Mouse (Mus musculus): ENCODE measurements around the gene Eml3. TPM values are rescaled to one million over a fixed set of nuclear protein-coding genes. Genes with fewer than 3 reads are reported as not detected.
A peak's percentile ranks its signal among the peaks of the same experiment; 100 is the strongest.

Eml3 gene
- polyA plus RNA-seq, 1 experiment from 2014 or later, result 35.6 TPM

- WGBS, result under 1% methylated on average over 46 of the region's 46 CpGs
- Histone ChIP-seq H3K36me3 (peaks cover 47% of the 10 kb centered on the region), H3K4me1 (peaks cover 32% of the 10 kb centered on the region), H3K27me3 (no peaks in the 10 kb centered on the region), H3K4me3 (peak overlapping the region; percentile 70), H3K9ac (peak overlapping the region; percentile 97), H3K27ac (peak overlapping the region; percentile 97), H3K4me2 (peak overlapping the region; percentile 69), H3K9me3 (no peaks in the 10 kb centered on the region)
- peak; percentile 54 for ATAC-seq (ENCODE audit: borderline replicate concordance, extremely low read depth, low FRiP score, low TSS enrichment)
These were observed 13.1 kb downstream of the Eml3 start for GRCm38 (mm10) chr19:8942276-8942964.

GRCm38 (mm10) chr19:8943047-8943446, 13.7 kb downstream of the Eml3 start:
- no peak for ATAC-seq (ENCODE audit: borderline replicate concordance, extremely low read depth, low FRiP score, low TSS enrichment)
- peaks cover 32% of the 10 kb centered on the region for H3K4me1 ChIP-seq
- H3K9ac ChIP-seq, result peak overlapping the region; percentile 97
- WGBS, result 43% methylated on average over 2 of the region's 2 CpGs
- no peaks in the 10 kb centered on the region for H3K27me3 ChIP-seq
- H3K27ac ChIP-seq, result peak overlapping the region; percentile 97; the same call in 1 of the 2 replicates
- H3K36me3 ChIP-seq, result peaks cover 47% of the 10 kb centered on the region
- H3K4me3 ChIP-seq, result peak overlapping the region; percentile 70
- peak overlapping the region; percentile 69 for H3K4me2 ChIP-seq
- H3K9me3 ChIP-seq, result no peaks in the 10 kb centered on the region

- Histone ChIP-seq H3K27ac (0 out of 2 replicates have a peak overlapping the region, but pooled peaks have one; percentile 21), H3K9me3 (no peaks in the 10 kb centered on the region), H3K4me3 (peak overlapping the region; percentile 70), H3K27me3 (no peaks in the 10 kb centered on the region), H3K4me1 (peaks cover 32% of the 10 kb centered on the region), H3K4me2 (peak overlapping the region; percentile 69), H3K9ac (0 out of 2 replicates have a peak overlapping the region, but pooled peaks have one; percentile 13), H3K36me3 (peaks cover 49% of the 10 kb centered on the region)
- 28% methylated on average over 5 of the region's 5 CpGs for WGBS
- ATAC-seq (ENCODE audit: borderline replicate concordance, extremely low read depth, low FRiP score, low TSS enrichment), result no peak
These were observed 14.7 kb downstream of the Eml3 start for GRCm38 (mm10) chr19:8944062-8944461.

- Histone ChIP-seq H3K9me3 (no peaks in the 10 kb centered on the region), H3K27ac (peak overlapping the region; percentile 41; the same call in 1 of the 2 replicates), H3K9ac (peak overlapping the region; percentile 31; the same call in 1 of the 2 replicates), H3K36me3 (peaks cover 51% of the 10 kb centered on the region), H3K4me3 (peak overlapping the region; percentile 70), H3K4me2 (peak overlapping the region; percentile 69), H3K27me3 (no peaks in the 10 kb centered on the region), H3K4me1 (peaks cover 32% of the 10 kb centered on the region)
- ATAC-seq (ENCODE audit: borderline replicate concordance, extremely low read depth, low FRiP score, low TSS enrichment), result no peak
- 24% methylated on average over 5 of the region's 5 CpGs for WGBS
These were observed 15.4 kb downstream of the Eml3 start for GRCm38 (mm10) chr19:8944750-8945149.

GRCm38 (mm10) chr19:8945251-8945650, 15.9 kb downstream of the Eml3 start:
- H3K27ac ChIP-seq, result no peak overlapping the region
- peaks cover 55% of the 10 kb centered on the region for H3K36me3 ChIP-seq
- H3K9me3 ChIP-seq, result no peaks in the 10 kb centered on the region
- peak overlapping the region; percentile 31; the same call in 1 of the 2 replicates for H3K9ac ChIP-seq
- 67% methylated on average over 6 of the region's 6 CpGs for WGBS
- no peak for ATAC-seq (ENCODE audit: borderline replicate concordance, extremely low read depth, low FRiP score, low TSS enrichment)
- H3K4me3 ChIP-seq, result peak overlapping the region; percentile 70
- H3K4me1 ChIP-seq, result peaks cover 32% of the 10 kb centered on the region
- H3K4me2 ChIP-seq, result peak overlapping the region; percentile 69
- no peaks in the 10 kb centered on the region for H3K27me3 ChIP-seq

GRCm38 (mm10) chr19:8946929-8947328, 17.6 kb downstream of the Eml3 start:
- no peak overlapping the region for H3K27ac ChIP-seq
- no peak overlapping the region for H3K9ac ChIP-seq

GRCm38 (mm10) chr19:8950190-8950589, 20.8 kb downstream of the Eml3 start:
- H3K27ac ChIP-seq, result no peak overlapping the region
- H3K36me3 ChIP-seq, result peaks cover 69% of the 10 kb centered on the region
- H3K4me1 ChIP-seq, result peaks cover 20% of the 10 kb centered on the region
- no peak for ATAC-seq (ENCODE audit: borderline replicate concordance, extremely low read depth, low FRiP score, low TSS enrichment)
- no peaks in the 10 kb centered on the region for H3K9me3 ChIP-seq
- no peak overlapping the region for H3K4me2 ChIP-seq
- H3K27me3 ChIP-seq, result no peaks in the 10 kb centered on the region
- H3K4me3 ChIP-seq, result no peak overlapping the region
- WGBS, result 80% methylated on average over 5 of the region's 5 CpGs
- no peak overlapping the region for H3K9ac ChIP-seq

More at GRCm38 (mm10) chr19:8946929-8947328, 17.6 kb downstream of the Eml3 start:
- H3K4me1 ChIP-seq, result peaks cover 26% of the 10 kb centered on the region
- no peak for ATAC-seq (ENCODE audit: borderline replicate concordance, extremely low read depth, low FRiP score, low TSS enrichment)
- H3K27me3 ChIP-seq, result no peaks in the 10 kb centered on the region
- 86% methylated on average over 7 of the region's 7 CpGs for WGBS
- H3K4me3 ChIP-seq, result no peak overlapping the region
- H3K9me3 ChIP-seq, result no peaks in the 10 kb centered on the region
- no peak overlapping the region for H3K4me2 ChIP-seq
- peaks cover 72% of the 10 kb centered on the region for H3K36me3 ChIP-seq

- H3K4me1 ChIP-seq, result peaks cover 19% of the 10 kb centered on the region
- peaks cover 64% of the 10 kb centered on the region for H3K36me3 ChIP-seq
- no peaks in the 10 kb centered on the region for H3K27me3 ChIP-seq
- H3K4me2 ChIP-seq, result peak overlapping the region; percentile 65; the same call in 1 of the 2 replicates
- no peaks in the 10 kb centered on the region for H3K9me3 ChIP-seq
- no peak for ATAC-seq (ENCODE audit: borderline replicate concordance, extremely low read depth, low FRiP score, low TSS enrichment)
- no peak overlapping the region; the same call in 1 of the 2 replicates for H3K9ac ChIP-seq
- H3K4me3 ChIP-seq, result no peak overlapping the region
- H3K27ac ChIP-seq, result no peak overlapping the region
- WGBS, result 87% methylated on average over 9 of the region's 9 CpGs
These were observed 22.9 kb downstream of the Eml3 start for GRCm38 (mm10) chr19:8952241-8952640.

GRCm38 (mm10) chr19:8953135-8954039, 24.0 kb downstream of the Eml3 start, which contains the start of gene Tut1:
Gene Tut1, plus strand, starts transcription at chr19:8953847.
- H3K4me2 ChIP-seq, result peak within 1 kb of the TSS; percentile 65
- H3K36me3 ChIP-seq, result peaks cover 60% of the 10 kb centered on the region
- H3K4me1 ChIP-seq, result peaks cover 19% of the 10 kb centered on the region
- peak within 1 kb of the TSS; percentile 63 for H3K4me3 ChIP-seq
- H3K9me3 ChIP-seq, result no peaks in the 10 kb centered on the region
- peak; percentile 97 for ATAC-seq (ENCODE audit: borderline replicate concordance, extremely low read depth, low FRiP score, low TSS enrichment)
- H3K9ac ChIP-seq, result peak within 1 kb of the TSS; percentile 57
- H3K27ac ChIP-seq, result peak within 1 kb of the TSS; percentile 66
- 3% methylated on average over 46 of the region's 46 CpGs for WGBS
- no peaks in the 10 kb centered on the region for H3K27me3 ChIP-seq

GRCm38 (mm10) chr19:8954171-8954570, 24.8 kb downstream of the Eml3 start:
- H3K9ac ChIP-seq, result peak overlapping the region; percentile 57
- H3K9me3 ChIP-seq, result no peaks in the 10 kb centered on the region
- no peaks in the 10 kb centered on the region for H3K27me3 ChIP-seq
- peak overlapping the region; percentile 64 for H3K4me2 ChIP-seq
- 10% methylated on average over 9 of the region's 9 CpGs for WGBS
- ATAC-seq (ENCODE audit: borderline replicate concordance, extremely low read depth, low FRiP score, low TSS enrichment), result no peak
- peaks cover 19% of the 10 kb centered on the region for H3K4me1 ChIP-seq
- H3K36me3 ChIP-seq, result peaks cover 58% of the 10 kb centered on the region
- H3K4me3 ChIP-seq, result peak overlapping the region; percentile 63
- H3K27ac ChIP-seq, result peak overlapping the region; percentile 66

- no peak for ATAC-seq (ENCODE audit: borderline replicate concordance, extremely low read depth, low FRiP score, low TSS enrichment)
- peaks cover 74% of the 10 kb centered on the region for H3K36me3 ChIP-seq
- H3K9me3 ChIP-seq, result no peaks in the 10 kb centered on the region
- H3K27ac ChIP-seq, result no peak overlapping the region
- no peak overlapping the region for H3K9ac ChIP-seq
- peaks cover 10% of the 10 kb centered on the region for H3K4me1 ChIP-seq
- no peak overlapping the region for H3K4me3 ChIP-seq
- no peak overlapping the region for H3K4me2 ChIP-seq
- no peaks in the 10 kb centered on the region for H3K27me3 ChIP-seq
- 79% methylated on average over 2 of the region's 2 CpGs for WGBS
These were observed 32.9 kb downstream of the Eml3 start for GRCm38 (mm10) chr19:8962256-8962655.
